Mouse (Mus musculus) retina, embryonic 14.5 days (tissue): ENCODE data around the gene Nacc2.

Experiments used
- DNase-seq: peaks from one replicate; pipeline ENCODE4 v3.0.0-alpha.2; 2015; ENCODE audit warnings: low spot score

Nacc2 gene

GRCm38 (mm10) chr2:26123079-26123648 is at the start of gene Nacc2:
Nacc2 (minus strand) TSS chr2:26123220.
- no peak for DNase-seq

- DNase-seq: no peak
Observed at GRCm38 (mm10) chr2:26172166-26172565, 49.1 kb upstream of the Nacc2 start.

- DNase-seq: no peak
Observed at GRCm38 (mm10) chr2:26170376-26170775, 47.4 kb upstream of the Nacc2 start.

GRCm38 (mm10) chr2:26168843-26169579 is 46.0 kb upstream of the Nacc2 start:
- peak; percentile 67 for DNase-seq

GRCm38 (mm10) chr2:26166890-26167289 is 43.9 kb upstream of the Nacc2 start:
- no peak for DNase-seq

- DNase-seq: no peak
Observed at GRCm38 (mm10) chr2:26158064-26158463, 35.0 kb upstream of the Nacc2 start.

GRCm38 (mm10) chr2:26156191-26156977 is 33.4 kb upstream of the Nacc2 start:
- no peak for DNase-seq

GRCm38 (mm10) chr2:26155737-26156136 is 32.7 kb upstream of the Nacc2 start:
- no peak for DNase-seq

- no peak for DNase-seq
Observed at GRCm38 (mm10) chr2:26154586-26154985, 31.6 kb upstream of the Nacc2 start.

GRCm38 (mm10) chr2:26153909-26154340 is 30.9 kb upstream of the Nacc2 start:
- peak; percentile 93 for DNase-seq

GRCm38 (mm10) chr2:26153295-26153694 is 30.3 kb upstream of the Nacc2 start:
- peak; percentile 71 for DNase-seq

GRCm38 (mm10) chr2:26147706-26148370 is 24.8 kb upstream of the Nacc2 start:
- DNase-seq: no peak

GRCm38 (mm10) chr2:26146337-26147042 is 23.5 kb upstream of the Nacc2 start:
- no peak for DNase-seq

- DNase-seq: no peak
Observed at GRCm38 (mm10) chr2:26145113-26145512, 22.1 kb upstream of the Nacc2 start.

GRCm38 (mm10) chr2:26144331-26144730 is 21.3 kb upstream of the Nacc2 start:
- no peak for DNase-seq

- DNase-seq: no peak
Observed at GRCm38 (mm10) chr2:26143556-26143955, 20.5 kb upstream of the Nacc2 start.

- DNase-seq: no peak
Observed at GRCm38 (mm10) chr2:26142986-26143385, 20.0 kb upstream of the Nacc2 start.

- DNase-seq: peak; percentile 69
Observed at GRCm38 (mm10) chr2:26141893-26142635, 19.0 kb upstream of the Nacc2 start.

GRCm38 (mm10) chr2:26140903-26141302 is 17.9 kb upstream of the Nacc2 start:
- DNase-seq: no peak

- peak; percentile 100 for DNase-seq
Observed at GRCm38 (mm10) chr2:26140292-26140819, 17.3 kb upstream of the Nacc2 start.
